Mouse (Mus musculus) kidney, postnatal 14 days (tissue): ENCODE results near the gene Hba-a2.
A peak's percentile ranks its signal among the peaks of the same experiment; 100 is the strongest.
"Not testable (repeated sequence)": the region's sequence is repeated elsewhere in the genome, so short reads cannot be mapped to it uniquely, and the experiment has no call there.

Source experiments
- DNase-seq: peaks from one replicate; pipeline ENCODE4 v3.0.0; 2022; ENCODE audit warnings: mixed read lengths

Hba-a2 gene

GRCm38 (mm10) chr11:32296203-32296602 is at the start of gene Hba-a2:
TSS of gene Hba-a2 (plus strand) at chr11:32296489.
- not testable (repeated sequence) for DNase-seq

- no peak for DNase-seq
These were observed 49.2 kb upstream of the Hba-a2 start for GRCm38 (mm10) chr11:32247068-32247467.

- no peak for DNase-seq
These were observed 47.9 kb upstream of the Hba-a2 start for GRCm38 (mm10) chr11:32248350-32248749.

GRCm38 (mm10) chr11:32250880-32251763 is 45.2 kb upstream of the Hba-a2 start:
- no peak for DNase-seq

DNA sequence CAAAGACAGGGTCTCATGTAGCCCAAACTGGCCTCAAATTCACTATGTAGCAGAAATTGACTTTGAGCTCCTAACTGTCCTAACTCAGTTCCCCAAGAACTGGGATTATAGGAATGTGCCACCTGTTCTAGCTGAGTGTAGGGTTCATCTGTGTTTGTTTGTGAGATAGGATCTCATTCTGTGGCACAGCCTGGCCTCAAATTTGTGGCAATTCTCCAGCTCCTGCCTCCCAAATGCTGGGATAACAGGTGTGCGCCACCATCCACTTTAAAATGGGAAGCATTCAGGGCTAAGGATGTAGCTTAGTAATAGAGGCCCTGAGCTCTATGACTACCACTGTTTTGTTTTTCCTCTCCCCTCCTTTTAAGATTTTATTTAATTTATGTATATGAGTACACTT is 43.2 kb upstream of the Hba-a2 start:
- DNase-seq: no peak

DNA sequence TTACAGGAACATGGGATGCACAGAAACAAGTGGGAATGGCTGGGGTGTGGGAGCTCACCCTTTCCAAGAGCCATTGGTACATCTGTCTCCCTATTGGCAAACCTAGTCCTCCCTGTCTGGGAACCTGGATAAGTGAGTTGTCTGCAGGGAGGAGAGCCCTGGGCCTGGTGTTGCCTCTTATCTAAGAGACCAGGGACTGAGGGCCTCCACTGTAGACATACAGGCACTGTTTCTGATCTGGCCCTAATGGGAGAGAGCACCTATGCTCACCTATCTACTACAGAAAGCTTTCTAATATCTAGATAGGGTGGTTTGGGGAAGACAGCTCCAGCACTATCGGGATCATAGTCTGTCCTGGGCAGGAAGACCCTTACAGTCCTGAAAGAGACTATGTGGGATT is 40.1 kb upstream of the Hba-a2 start:
- no peak for DNase-seq

DNA sequence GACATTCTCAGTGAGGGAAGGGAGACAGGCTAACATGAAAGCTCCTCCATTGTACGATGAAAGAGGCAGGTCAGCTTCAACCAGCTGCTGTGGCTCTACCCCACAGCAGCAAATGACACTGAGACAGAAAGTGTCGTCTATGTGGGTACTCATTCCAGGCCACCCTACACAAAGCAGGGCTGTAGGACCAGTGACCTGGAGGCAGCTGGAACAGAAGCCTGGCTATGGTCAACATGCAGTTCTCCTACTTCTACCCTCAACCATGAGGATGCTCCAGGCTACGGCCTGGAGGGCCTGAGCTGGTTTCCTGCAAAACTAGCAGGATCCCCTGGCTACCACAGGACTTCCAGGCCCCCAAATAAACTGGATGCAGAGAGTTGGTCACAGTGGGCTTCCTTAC is 39.7 kb upstream of the Hba-a2 start:
- DNase-seq: no peak

- DNase-seq: no peak
These were observed 33.4 kb upstream of the Hba-a2 start for GRCm38 (mm10) chr11:32262674-32263415.

DNA sequence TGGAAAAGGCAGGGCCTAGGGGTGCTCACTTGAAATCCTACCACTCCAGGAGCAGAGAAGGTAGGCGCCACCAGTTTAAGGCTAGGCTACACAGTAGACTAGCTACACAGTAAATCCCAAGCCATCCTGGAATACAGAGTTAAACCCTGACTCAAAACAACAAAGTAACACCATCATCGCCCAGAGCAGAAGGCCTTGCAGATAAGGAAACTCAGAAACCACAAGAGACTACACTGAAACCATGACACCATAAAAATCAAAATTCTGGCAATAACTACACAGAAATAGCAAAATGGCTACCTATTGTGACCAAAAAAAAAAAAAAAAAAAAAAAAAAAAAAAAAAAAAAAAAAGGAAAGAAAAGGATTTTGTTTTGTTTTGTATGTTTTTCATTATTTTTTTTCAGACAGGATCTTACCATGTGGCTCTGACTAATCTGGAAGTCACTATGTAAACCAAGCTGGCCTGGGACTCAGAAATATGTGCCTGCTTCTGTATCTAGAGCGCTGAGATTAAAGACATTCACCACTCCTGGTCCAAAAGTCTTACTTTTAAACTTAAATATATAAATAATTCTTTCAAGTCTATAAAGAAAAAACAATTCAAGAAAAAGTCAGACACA is 31.1 kb upstream of the Hba-a2 start:
- no peak for DNase-seq

DNA sequence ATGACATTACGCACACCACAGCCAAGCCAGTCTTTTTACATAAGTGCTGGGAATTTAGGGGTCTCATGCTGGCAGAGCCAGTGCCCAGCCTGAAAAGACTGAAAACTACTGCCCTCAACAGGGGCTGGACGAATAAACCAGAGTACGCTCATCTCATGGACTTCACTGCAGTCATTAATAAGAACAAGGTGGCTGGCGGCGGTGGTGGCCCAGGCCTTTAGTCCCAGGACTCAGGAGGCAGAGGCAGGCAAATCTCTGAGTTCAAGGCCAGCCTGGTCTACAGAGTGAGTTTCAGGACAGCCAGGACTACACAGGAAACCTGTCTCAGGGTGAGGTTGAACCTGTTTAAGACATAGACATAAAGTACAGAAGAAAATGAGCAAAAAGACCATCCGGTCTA is 30.1 kb upstream of the Hba-a2 start:
- no peak for DNase-seq

- DNase-seq: no peak
These were observed 29.5 kb upstream of the Hba-a2 start for GRCm38 (mm10) chr11:32266776-32267175.

DNA sequence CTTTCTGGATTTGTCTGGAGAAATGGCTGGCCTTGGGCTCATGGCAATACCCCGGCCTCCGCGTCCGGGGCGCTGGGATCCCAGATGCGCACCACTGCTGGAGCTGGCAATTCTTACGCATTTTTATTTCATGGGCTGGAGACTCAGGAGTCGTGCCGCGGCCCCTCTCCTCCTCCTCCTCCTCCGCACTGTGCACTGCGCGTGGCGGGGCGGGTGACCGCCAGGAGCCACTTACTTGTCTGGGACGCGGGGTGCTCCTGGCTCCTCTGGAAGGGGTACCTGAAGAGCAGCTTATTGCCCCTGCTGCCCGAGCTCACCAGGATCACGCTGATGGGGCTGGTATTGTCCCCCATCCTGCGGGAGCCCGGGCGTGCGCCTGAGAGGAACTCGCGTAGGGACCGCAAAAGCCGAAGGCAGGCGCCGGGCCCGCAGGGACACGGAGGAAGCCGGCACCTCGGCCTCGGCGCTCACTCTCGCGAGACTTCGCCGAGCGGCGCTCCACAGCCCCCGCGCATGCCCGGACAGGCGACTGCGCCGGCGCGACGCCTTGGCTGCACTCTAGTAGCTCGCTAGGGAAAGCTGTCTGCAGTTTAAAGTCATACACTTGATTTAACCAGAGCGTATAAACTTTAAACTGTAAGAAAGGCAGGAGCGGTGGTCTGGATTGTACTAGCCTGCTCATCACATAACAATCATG is 29.0 kb upstream of the Hba-a2 start, which contains the start of gene Nprl3:
Nprl3 (minus strand) TSS at position 520 of the 697 bp plus-strand sequence.
- DNase-seq: peak; percentile 98

DNA sequence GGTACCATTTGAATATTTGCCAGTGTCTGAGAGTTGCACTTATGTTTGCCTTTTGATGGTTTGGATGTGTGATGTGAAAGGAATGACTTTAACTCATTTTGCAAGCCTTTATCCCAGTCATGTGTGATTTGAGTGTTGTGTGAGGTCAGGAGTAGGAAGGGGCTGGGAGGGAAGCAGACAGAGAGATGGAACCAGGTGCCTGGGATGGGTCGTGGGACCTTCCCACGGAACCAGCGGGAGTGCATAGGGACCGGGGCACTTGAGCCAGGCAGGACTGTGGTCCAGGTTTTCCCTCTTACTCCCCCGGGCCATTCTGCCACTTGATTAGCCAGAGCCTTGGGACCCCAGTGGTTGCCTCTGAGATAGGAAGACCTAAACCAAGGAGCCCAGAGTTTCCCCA is 28.3 kb upstream of the Hba-a2 start:
- no peak for DNase-seq

GRCm38 (mm10) chr11:32268952-32269351 is 27.3 kb upstream of the Hba-a2 start:
- no peak for DNase-seq

- DNase-seq: no peak
These were observed 25.1 kb upstream of the Hba-a2 start for GRCm38 (mm10) chr11:32271178-32271577.

GRCm38 (mm10) chr11:32276347-32276746 is 19.9 kb upstream of the Hba-a2 start, which contains the start of gene Hba-x:
TSS of gene Hba-x (plus strand) at chr11:32276400.
- DNase-seq: no peak

- no peak for DNase-seq
These were observed 18.4 kb upstream of the Hba-a2 start for GRCm38 (mm10) chr11:32277736-32278457.

GRCm38 (mm10) chr11:32278458-32278957 is 17.8 kb upstream of the Hba-a2 start:
- DNase-seq: no peak

GRCm38 (mm10) chr11:32280646-32281045 is 15.6 kb upstream of the Hba-a2 start:
- no peak for DNase-seq

- DNase-seq: no peak
These were observed 14.7 kb upstream of the Hba-a2 start for GRCm38 (mm10) chr11:32281416-32282144.
